Mouse (Mus musculus): ENCODE results near the gene Utrn. TPM values are rescaled to one million over a fixed set of nuclear protein-coding genes. Genes with fewer than 3 reads are reported as not detected.

Utrn gene
- polyA plus RNA-seq, 1 experiment from 2014 or later = 88.4 TPM

DNA sequence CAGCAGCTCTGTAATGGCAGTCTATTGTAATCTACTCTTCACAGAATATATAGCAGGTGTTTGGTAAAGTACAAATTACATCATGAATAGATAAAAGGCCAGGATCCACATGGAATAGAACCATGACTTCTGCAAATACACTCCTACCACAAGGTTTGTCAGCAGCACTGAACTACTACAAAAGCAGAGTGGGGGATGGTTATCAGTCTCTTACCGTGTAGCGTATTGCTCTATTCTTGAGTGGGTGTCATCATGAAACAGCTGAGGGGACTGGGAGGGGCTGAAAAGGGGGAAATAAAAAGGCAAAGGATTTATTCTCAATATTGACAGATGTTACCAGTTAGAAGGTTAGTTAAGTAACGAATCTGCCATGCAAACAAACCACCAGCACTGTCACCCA, 454.2 kb downstream of the Utrn start:
- Histone ChIP-seq H3K4me1 (ENCODE audit: insufficient read depth, low read depth, low read length) (no peaks in the 10 kb centered on the region), H3K4me2 (replicated peaks; ENCODE audit: low read depth, low read length) (no peak overlapping the region), H3K27me3 (replicated peaks; ENCODE audit: insufficient read depth, low read length) (no peaks in the 10 kb centered on the region), H3K9me3 (ENCODE audit: low read length) (no peaks in the 10 kb centered on the region), H3K36me3 (ENCODE audit: insufficient read depth, low read length) (peaks cover 16% of the 10 kb centered on the region), H3K4me3 (ENCODE audit: low read depth, low read length) (no peak overlapping the region), H3K9ac (replicated peaks; ENCODE audit: low read depth) (no peak overlapping the region), H3K27ac (ENCODE audit: low read length) (no peak overlapping the region)
- DNase-seq (ENCODE audit: low spot score) = no peak
- WGBS = 88% methylated on average over 3 of the region's 3 CpGs
- no peak for ATAC-seq
- no peak for TF ChIP-seq EP300 (IDR thresholded peaks at IDR 0.05)
- TF ChIP-seq CTCF (IDR thresholded peaks at IDR 0.05) = no peak

DNA sequence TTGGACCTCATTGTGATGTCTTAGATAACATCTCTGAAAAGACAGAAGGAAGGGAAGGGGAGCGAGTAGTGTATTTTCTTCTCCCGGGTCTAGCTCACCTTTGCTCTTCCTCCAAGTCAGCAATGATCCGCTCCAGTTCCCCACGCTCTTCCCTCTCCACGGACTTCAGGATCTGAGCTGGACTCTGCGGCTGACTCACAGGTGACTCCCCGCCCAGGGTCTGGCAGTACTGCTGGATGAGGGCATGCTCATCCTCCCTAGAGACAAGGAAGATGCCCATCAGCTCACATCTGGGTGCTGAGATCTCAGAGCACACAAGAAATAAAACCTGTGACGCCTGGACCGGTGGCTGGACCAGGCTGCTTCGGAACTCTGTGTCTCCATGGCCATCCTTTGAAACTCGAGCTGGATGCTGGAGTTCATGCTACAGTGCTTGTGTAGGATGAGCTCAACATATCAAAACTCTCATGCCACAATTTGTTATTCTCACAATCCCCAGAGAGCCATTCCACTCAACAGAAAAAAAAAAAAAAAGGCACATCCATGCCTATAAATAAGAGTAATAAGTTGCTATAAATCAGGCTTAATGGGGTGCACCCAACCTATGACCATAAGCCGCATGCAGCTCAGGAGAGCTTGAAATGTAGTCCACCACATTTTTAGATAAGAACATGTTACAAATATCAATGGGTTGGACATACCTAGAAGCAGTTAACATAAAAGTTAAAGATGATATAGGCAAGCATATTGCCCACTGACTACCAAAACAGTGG, 462.6 kb downstream of the Utrn start:
- Histone ChIP-seq H3K36me3 (ENCODE audit: insufficient read depth, low read length) (peaks cover 11% of the 10 kb centered on the region), H3K4me2 (replicated peaks; ENCODE audit: low read depth, low read length) (no peak overlapping the region), H3K4me3 (ENCODE audit: low read depth, low read length) (no peak overlapping the region), H3K9me3 (ENCODE audit: low read length) (no peaks in the 10 kb centered on the region), H3K4me1 (ENCODE audit: insufficient read depth, low read depth, low read length) (no peaks in the 10 kb centered on the region), H3K27ac (ENCODE audit: low read length) (no peak overlapping the region), H3K27me3 (replicated peaks; ENCODE audit: insufficient read depth, low read length) (no peaks in the 10 kb centered on the region), H3K9ac (replicated peaks; ENCODE audit: low read depth) (no peak overlapping the region)
- DNase-seq (ENCODE audit: low spot score) (no peak), ATAC-seq (no peak)
- 90% methylated on average over 12 of the region's 12 CpGs for WGBS
- TF ChIP-seq EP300 (IDR thresholded peaks at IDR 0.05) (no peak), CTCF (IDR thresholded peaks at IDR 0.05) (no peak)

DNA sequence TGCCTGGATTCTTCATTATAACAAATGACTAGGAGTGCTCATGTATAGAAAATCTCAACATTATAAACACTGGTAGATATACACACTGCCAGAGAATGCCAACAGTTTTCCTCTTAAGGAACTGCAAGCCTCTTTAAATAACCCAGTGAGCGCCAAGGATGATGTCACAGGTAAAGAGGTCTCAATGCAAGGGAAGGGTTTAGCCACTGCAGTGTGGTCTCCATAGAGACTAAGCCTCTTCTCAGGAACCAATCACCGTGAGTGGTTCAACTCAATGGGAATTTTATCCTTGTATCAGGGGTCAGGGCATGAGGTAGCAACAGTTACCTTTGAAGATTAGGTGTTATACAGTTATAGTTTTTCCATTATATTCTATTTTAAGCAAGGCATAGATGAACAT, 469.7 kb downstream of the Utrn start:
- H3K27ac ChIP-seq (ENCODE audit: low read length) = no peak overlapping the region
- no peaks in the 10 kb centered on the region for H3K4me1 ChIP-seq (ENCODE audit: insufficient read depth, low read depth, low read length)
- no peak; the same call in 1 of the 2 replicates for ATAC-seq
- 45% methylated on average over 2 of the region's 2 CpGs for WGBS
- H3K4me2 ChIP-seq (replicated peaks; ENCODE audit: low read depth, low read length) = no peak overlapping the region
- H3K36me3 ChIP-seq (ENCODE audit: insufficient read depth, low read length) = 0 out of 2 replicates have a peak, but pooled peaks cover 8% of the 10 kb centered on the region
- DNase-seq (ENCODE audit: low spot score) = peak; percentile 24
- no peak overlapping the region for H3K4me3 ChIP-seq (ENCODE audit: low read depth, low read length)
- no peaks in the 10 kb centered on the region for H3K27me3 ChIP-seq (replicated peaks; ENCODE audit: insufficient read depth, low read length)
- TF ChIP-seq EP300 (IDR thresholded peaks at IDR 0.05) (no peak), CTCF (IDR thresholded peaks at IDR 0.05) (no peak)
- no peaks in the 10 kb centered on the region for H3K9me3 ChIP-seq (ENCODE audit: low read length)
- no peak overlapping the region for H3K9ac ChIP-seq (replicated peaks; ENCODE audit: low read depth)

DNA sequence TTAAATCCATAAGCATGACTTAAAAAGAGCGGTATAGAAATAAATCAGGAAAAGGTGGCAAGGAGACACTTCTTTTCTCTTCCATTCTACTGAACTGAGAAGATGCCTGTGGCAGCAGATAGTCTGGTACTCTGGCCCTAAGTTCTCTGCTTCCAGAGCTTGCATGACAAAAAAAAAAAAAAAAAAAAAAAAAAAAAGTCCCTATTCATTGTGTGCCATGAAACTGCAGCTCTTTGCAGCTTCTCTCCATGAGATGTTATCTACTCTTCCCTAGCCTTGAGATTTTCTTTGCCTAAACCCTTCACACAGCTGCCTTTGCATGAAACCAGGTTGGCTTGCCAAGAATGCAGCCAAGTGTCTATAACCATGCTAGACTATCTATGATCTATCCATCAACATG, 489.0 kb downstream of the Utrn start:
- no peaks in the 10 kb centered on the region for H3K27me3 ChIP-seq (replicated peaks; ENCODE audit: insufficient read depth, low read length)
- no peak for TF ChIP-seq EP300 (IDR thresholded peaks at IDR 0.05)
- H3K27ac ChIP-seq (ENCODE audit: low read length) = no peak overlapping the region
- DNase-seq (ENCODE audit: low spot score) (no peak), ATAC-seq (no peak)
- H3K36me3 ChIP-seq (ENCODE audit: insufficient read depth, low read length) = no peaks in the 10 kb centered on the region
- no peaks in the 10 kb centered on the region for H3K9me3 ChIP-seq (ENCODE audit: low read length)
- H3K4me2 ChIP-seq (replicated peaks; ENCODE audit: low read depth, low read length) = no peak overlapping the region
- no peak overlapping the region for H3K4me3 ChIP-seq (ENCODE audit: low read depth, low read length)
- WGBS = 97% methylated on average over 1 of the region's 1 CpGs
- no peak overlapping the region for H3K9ac ChIP-seq (replicated peaks; ENCODE audit: low read depth)
- no peaks in the 10 kb centered on the region for H3K4me1 ChIP-seq (ENCODE audit: insufficient read depth, low read depth, low read length)

DNA sequence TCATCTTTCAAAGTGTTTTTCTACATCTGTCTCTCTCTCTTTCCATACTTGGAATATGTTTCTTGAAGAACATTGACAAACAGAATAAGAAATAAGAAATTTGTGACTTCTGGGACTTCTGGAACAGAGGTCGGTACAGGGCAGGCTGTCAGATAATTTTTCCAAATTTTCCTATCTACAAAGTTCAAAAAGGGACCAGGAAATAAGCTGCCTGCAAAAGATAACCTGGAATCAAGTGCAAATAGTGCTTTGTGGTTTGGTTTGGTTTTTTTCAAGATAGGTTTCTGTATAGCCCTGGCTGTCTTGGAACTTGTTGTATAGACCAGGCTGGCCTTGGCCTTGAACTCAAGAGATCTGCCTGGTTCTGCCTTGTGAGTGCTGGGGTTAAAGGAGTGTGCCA, 490.0 kb downstream of the Utrn start:
- H3K27me3 ChIP-seq (replicated peaks; ENCODE audit: insufficient read depth, low read length) = no peaks in the 10 kb centered on the region
- TF ChIP-seq EP300 (IDR thresholded peaks at IDR 0.05) = no peak
- TF ChIP-seq CTCF (IDR thresholded peaks at IDR 0.05) = no peak
- H3K36me3 ChIP-seq (ENCODE audit: insufficient read depth, low read length) = no peaks in the 10 kb centered on the region
- DNase-seq (ENCODE audit: low spot score) (no peak), ATAC-seq (no peak)
- H3K27ac ChIP-seq (ENCODE audit: low read length) = no peak overlapping the region
- no peaks in the 10 kb centered on the region for H3K9me3 ChIP-seq (ENCODE audit: low read length)
- H3K4me2 ChIP-seq (replicated peaks; ENCODE audit: low read depth, low read length) = no peak overlapping the region
- H3K9ac ChIP-seq (replicated peaks; ENCODE audit: low read depth) = no peak overlapping the region
- WGBS = 88% methylated on average over 1 of the region's 1 CpGs
- no peak overlapping the region for H3K4me3 ChIP-seq (ENCODE audit: low read depth, low read length)
- H3K4me1 ChIP-seq (ENCODE audit: insufficient read depth, low read depth, low read length) = no peaks in the 10 kb centered on the region

DNA sequence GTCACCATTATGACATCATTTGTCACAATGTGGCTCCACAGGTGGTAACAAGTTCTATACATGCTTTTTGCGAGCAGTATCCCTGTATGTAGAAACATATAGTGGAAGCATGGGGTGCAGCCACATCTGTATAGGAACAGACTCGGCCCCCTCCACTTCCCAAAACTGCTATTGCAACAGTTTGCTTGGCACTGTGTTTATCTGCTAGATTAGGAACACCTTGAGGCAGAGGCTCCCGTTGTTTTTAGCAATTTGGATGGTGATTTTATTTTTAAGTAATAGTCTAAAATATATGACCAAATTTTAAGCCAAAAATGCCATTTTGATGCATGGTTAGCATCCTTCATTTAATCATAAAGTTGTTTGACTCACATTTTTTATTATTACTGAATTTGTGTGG, 491.4 kb downstream of the Utrn start:
- WGBS = 64% methylated on average over 3 of the region's 3 CpGs
- no peaks in the 10 kb centered on the region for H3K36me3 ChIP-seq (ENCODE audit: insufficient read depth, low read length)
- TF ChIP-seq CTCF (IDR thresholded peaks at IDR 0.05) = no peak
- no peak for TF ChIP-seq EP300 (IDR thresholded peaks at IDR 0.05)
- H3K9me3 ChIP-seq (ENCODE audit: low read length) = no peaks in the 10 kb centered on the region
- ATAC-seq (no peak), DNase-seq (ENCODE audit: low spot score) (no peak)
- no peak overlapping the region for H3K4me2 ChIP-seq (replicated peaks; ENCODE audit: low read depth, low read length)
- no peak overlapping the region for H3K9ac ChIP-seq (replicated peaks; ENCODE audit: low read depth)
- no peaks in the 10 kb centered on the region for H3K4me1 ChIP-seq (ENCODE audit: insufficient read depth, low read depth, low read length)
- H3K4me3 ChIP-seq (ENCODE audit: low read depth, low read length) = no peak overlapping the region
- no peak overlapping the region for H3K27ac ChIP-seq (ENCODE audit: low read length)
- H3K27me3 ChIP-seq (replicated peaks; ENCODE audit: insufficient read depth, low read length) = no peaks in the 10 kb centered on the region

Data from lung, postnatal 0 days (tissue).